Mouse (Mus musculus) forelimb bud, embryonic 11.5 days (tissue): ENCODE measurements around the gene Nipsnap1.
A peak's percentile ranks its signal among the peaks of the same experiment; 100 is the strongest.

Experiments
- DNase-seq: peaks from one replicate; pipeline ENCODE4 v3.0.0-alpha.2; 2012; ENCODE audit warnings: low read depth, low spot score

The Nipsnap1 gene

GRCm38 (mm10) chr11:4873755-4874475 is at the start of gene Nipsnap1:
Nipsnap1 (plus strand) TSS chr11:4873951.
- peak; percentile 82 for DNase-seq

- DNase-seq, result no peak
Measured at GRCm38 (mm10) chr11:4826152-4826778, 47.5 kb upstream of the Nipsnap1 start.

GRCm38 (mm10) chr11:4827340-4827739 is 46.4 kb upstream of the Nipsnap1 start:
- DNase-seq, result no peak

GRCm38 (mm10) chr11:4827916-4828315 is 45.8 kb upstream of the Nipsnap1 start:
- no peak for DNase-seq

GRCm38 (mm10) chr11:4831066-4831465 is 42.7 kb upstream of the Nipsnap1 start:
- no peak for DNase-seq

GRCm38 (mm10) chr11:4833295-4833939 is 40.3 kb upstream of the Nipsnap1 start:
- no peak for DNase-seq

- DNase-seq, result no peak
Measured at GRCm38 (mm10) chr11:4835436-4835835, 38.3 kb upstream of the Nipsnap1 start.

GRCm38 (mm10) chr11:4836755-4837154 is 37.0 kb upstream of the Nipsnap1 start:
- DNase-seq, result peak; percentile 57

GRCm38 (mm10) chr11:4837342-4837741 is 36.4 kb upstream of the Nipsnap1 start:
- no peak for DNase-seq

- DNase-seq, result no peak
Measured at GRCm38 (mm10) chr11:4838235-4838634, 35.5 kb upstream of the Nipsnap1 start.

GRCm38 (mm10) chr11:4840942-4841526 is 32.7 kb upstream of the Nipsnap1 start:
- no peak for DNase-seq

GRCm38 (mm10) chr11:4848483-4849248 is 25.1 kb upstream of the Nipsnap1 start:
- no peak for DNase-seq

GRCm38 (mm10) chr11:4849258-4849943 is 24.4 kb upstream of the Nipsnap1 start, which contains the start of gene Nf2:
Nf2 (minus strand) TSS chr11:4849536.
- DNase-seq, result peak; percentile 99

GRCm38 (mm10) chr11:4850404-4850803 is 23.3 kb upstream of the Nipsnap1 start:
- no peak for DNase-seq

GRCm38 (mm10) chr11:4853021-4853420 is 20.7 kb upstream of the Nipsnap1 start:
- no peak for DNase-seq

- no peak for DNase-seq
Measured at GRCm38 (mm10) chr11:4854181-4854580, 19.6 kb upstream of the Nipsnap1 start.

GRCm38 (mm10) chr11:4858416-4858815 is 15.3 kb upstream of the Nipsnap1 start:
- no peak for DNase-seq

GRCm38 (mm10) chr11:4860986-4861385 is 12.8 kb upstream of the Nipsnap1 start:
- DNase-seq, result no peak

GRCm38 (mm10) chr11:4861816-4862604 is 11.7 kb upstream of the Nipsnap1 start:
- DNase-seq, result no peak

- DNase-seq, result no peak
Measured at GRCm38 (mm10) chr11:4862730-4863129, 11.0 kb upstream of the Nipsnap1 start.
